Mouse (Mus musculus): ENCODE measurements around the gene Nhsl2. TPM values are rescaled to one million over a fixed set of nuclear protein-coding genes. Genes with fewer than 3 reads are reported as not detected.

Nhsl2 gene
- total RNA-seq, 2 experiments from 2014 or later, result 4.2 to 5.0 TPM

- DNase-seq, result no peak
These were observed 204.2 kb downstream of the Nhsl2 start for GRCm38 (mm10) chrX:102053371-102053770.

GRCm38 (mm10) chrX:102054009-102054408 is 204.8 kb downstream of the Nhsl2 start:
- no peak for DNase-seq

- peak in 1 of 2 experiments; percentile 31 for DNase-seq
These were observed 210.3 kb downstream of the Nhsl2 start for GRCm38 (mm10) chrX:102059437-102059836.

GRCm38 (mm10) chrX:102060243-102060642 is 211.1 kb downstream of the Nhsl2 start:
- DNase-seq, result peak; percentile 25 to 32

- DNase-seq, result peak; percentile 62 to 81
These were observed 211.7 kb downstream of the Nhsl2 start for GRCm38 (mm10) chrX:102060891-102061290.

GRCm38 (mm10) chrX:102064062-102064461 is 214.9 kb downstream of the Nhsl2 start:
- no peak for DNase-seq

GRCm38 (mm10) chrX:102065213-102065775 is 216.1 kb downstream of the Nhsl2 start:
- DNase-seq, result peak in 1 of 2 experiments; percentile 24

- peak; percentile 65 to 86 for DNase-seq
These were observed 216.9 kb downstream of the Nhsl2 start for GRCm38 (mm10) chrX:102066134-102066533.

- no peak for DNase-seq
These were observed 217.9 kb downstream of the Nhsl2 start for GRCm38 (mm10) chrX:102067118-102067517.

- DNase-seq, result no peak
These were observed 219.8 kb downstream of the Nhsl2 start for GRCm38 (mm10) chrX:102068811-102069540.

GRCm38 (mm10) chrX:102070591-102071471 is 221.6 kb downstream of the Nhsl2 start, which contains the start of gene Rtl5:
Rtl5 (minus strand) TSS chrX:102071304.
- DNase-seq, result peak; percentile 77 to 85

GRCm38 (mm10) chrX:102071517-102071916 is 222.3 kb downstream of the Nhsl2 start:
- no peak for DNase-seq

- no peak for DNase-seq
These were observed 224.6 kb downstream of the Nhsl2 start for GRCm38 (mm10) chrX:102073605-102074325.

- DNase-seq, result no peak
These were observed 225.2 kb downstream of the Nhsl2 start for GRCm38 (mm10) chrX:102074435-102074834.

GRCm38 (mm10) chrX:102075158-102075557 is 226.0 kb downstream of the Nhsl2 start:
- no peak for DNase-seq

GRCm38 (mm10) chrX:102076886-102077765 is 227.9 kb downstream of the Nhsl2 start:
- no peak for DNase-seq

GRCm38 (mm10) chrX:102081076-102081475 is 231.9 kb downstream of the Nhsl2 start:
- no peak for DNase-seq

- DNase-seq, result no peak
These were observed 232.5 kb downstream of the Nhsl2 start for GRCm38 (mm10) chrX:102081573-102082279.

- no peak for DNase-seq
These were observed 233.2 kb downstream of the Nhsl2 start for GRCm38 (mm10) chrX:102082340-102082739.

- no peak for DNase-seq
These were observed 236.7 kb downstream of the Nhsl2 start for GRCm38 (mm10) chrX:102085798-102086443.
